Mouse (Mus musculus) cerebellum, adult 2 months (tissue): ENCODE data around the gene Ube3b.

ENCODE experiments used
- CTCF ChIP-seq: fragments of 200-500 bp; IDR thresholded peaks from 2 replicates; pipeline ENCODE4 v1.5.1; 2011; ENCODE audit warnings: low read depth, mild to moderate bottlenecking, control low read depth, low read length, moderate library complexity, borderline replicate concordance; ENCODE audit not compliant: insufficient read depth
- POLR2A ChIP-seq: fragments of 200-500 bp; IDR thresholded peaks from 2 replicates; pipeline ENCODE4 v1.6.1; 2011; ENCODE audit warnings: low read length, control low read depth, borderline replicate concordance; ENCODE audit not compliant: insufficient read depth

DNA sequence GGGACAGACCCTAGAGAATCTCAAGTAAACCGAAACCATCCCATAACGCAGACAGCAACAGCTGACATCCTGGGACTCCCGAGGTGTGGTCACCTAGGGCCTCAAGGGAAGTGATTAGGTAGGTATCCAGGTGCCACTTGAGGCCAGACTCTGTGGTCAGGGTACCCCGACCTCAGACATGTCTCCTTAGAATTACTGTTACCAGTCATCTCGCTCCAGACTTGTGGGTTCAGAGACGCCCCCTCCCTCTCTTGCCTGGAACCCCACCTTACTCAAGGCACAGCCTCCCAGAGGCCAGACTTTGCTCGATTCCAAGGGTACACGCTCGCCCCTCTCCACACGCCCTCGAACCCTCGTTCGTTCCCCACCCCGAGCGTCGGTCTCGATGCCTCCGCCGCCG is 644 bp upstream of the Ube3b start:
- TF ChIP-seq CTCF, result no peak
- TF ChIP-seq POLR2A, result no peak
